ENCODE assay signal across 15 mouse cellular contexts in the genomic region with DNA sequence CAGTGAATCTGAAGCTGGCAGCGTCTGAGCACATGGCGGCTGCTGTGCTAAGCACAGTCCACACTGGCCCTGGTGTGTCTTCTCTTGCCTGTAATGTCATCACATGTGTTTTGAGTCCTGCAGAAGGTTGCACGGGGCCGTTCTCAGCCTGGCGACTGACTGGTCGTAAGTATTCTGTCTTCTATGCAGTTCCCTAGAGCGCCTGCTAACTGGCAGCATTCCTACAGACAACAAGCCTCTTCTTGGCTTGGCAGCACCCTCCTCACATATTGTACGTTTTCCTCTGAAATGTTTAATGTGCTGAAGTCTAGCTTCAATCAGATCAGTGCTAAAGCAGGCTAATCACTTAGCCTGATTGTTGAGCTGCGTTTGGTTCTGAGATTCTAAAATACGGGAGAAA. TPM values are rescaled to one million over a fixed set of nuclear protein-coding genes. Genes with fewer than 3 reads are reported as not detected.
DNase-seq lines count a peak whose midpoint lies in the region; ATAC-seq lines count a peak whose summit lies in the region.
"Had no signal": no experiment of that assay in that cellular context is flagged by ENCODE, and none has a peak within 500 bp of the region (broad histone marks: within the 10 kb centered on the region; RNA-seq: fewer than 3 reads in every experiment).

No protein-coding gene starts in this region.

- no peak for DNase-seq in hindbrain, embryonic 10.5 days (ENCODE audit: low spot score)
- peak; percentile 34 to 47 for DNase-seq in right cerebral cortex, adult 2 months (ENCODE audit: low spot score in 2 of 2)
- DNase-seq in right cerebral cortex, postnatal 14 days, result no peak
- DNase-seq in layer of hippocampus, adult 8-10 months (ENCODE audit: low spot score in 2 of 2), result peak; percentile 32 to 55
- DNase-seq in kidney, postnatal 36 days, result no peak
- DNase-seq: adrenal gland, postnatal 36 days; cerebellum, adult 18-20 months; embryo, embryonic 11 days; kidney, postnatal 4 days; lung, embryonic 14.5 days had no signal

- peaks cover 43% of the 10 kb centered on the region for H3K4me1 ChIP-seq in hindbrain, embryonic 13.5 days (replicated peaks)
- H3K4me1 ChIP-seq in hindbrain, embryonic 10.5 days (replicated peaks), result peaks cover 30% of the 10 kb centered on the region
- H3K4me1 ChIP-seq in midbrain, embryonic 16.5 days (ENCODE audit: control insufficient read depth, insufficient read depth, low read length), result peaks cover 6% of the 10 kb centered on the region; the same call in 1 of the 2 replicates

- H3K27ac ChIP-seq in hindbrain, embryonic 13.5 days, result peak overlapping the region; percentile 27; the same call in 1 of the 2 replicates
- H3K27ac ChIP-seq in hindbrain, embryonic 10.5 days, result no peak overlapping the region
- no peak overlapping the region; the same call in 1 of the 2 replicates for H3K27ac ChIP-seq in midbrain, embryonic 16.5 days (ENCODE audit: low read length)
- H3K27ac ChIP-seq: midbrain, embryonic 10.5 days had no signal

- ATAC-seq in hindbrain, embryonic 13.5 days (ENCODE audit: low FRiP score), result no peak
- no peak for ATAC-seq in midbrain, embryonic 16.5 days
- ATAC-seq: intestine, postnatal 0 days had no signal

- H3K4me3 ChIP-seq in hindbrain, embryonic 13.5 days, result no peak overlapping the region
- H3K4me3 ChIP-seq in hindbrain, embryonic 10.5 days, result no peak overlapping the region
- no peak overlapping the region for H3K4me3 ChIP-seq in midbrain, embryonic 16.5 days (ENCODE audit: low read depth, low read length)
- H3K4me3 ChIP-seq: heart, embryonic 12.5 days; midbrain, embryonic 10.5 days had no signal

- 75% methylated on average over 10 of the region's 10 CpGs for WGBS in hindbrain, embryonic 13.5 days
- 86% methylated on average over 10 of the region's 10 CpGs for WGBS in hindbrain, embryonic 10.5 days
- 63% methylated on average over 10 of the region's 10 CpGs for WGBS in midbrain, embryonic 16.5 days

- no peaks in the 10 kb centered on the region for H3K36me3 ChIP-seq in hindbrain, embryonic 13.5 days
- no peaks in the 10 kb centered on the region for H3K36me3 ChIP-seq in hindbrain, embryonic 10.5 days
- no peaks in the 10 kb centered on the region for H3K36me3 ChIP-seq in midbrain, embryonic 16.5 days (ENCODE audit: control insufficient read depth, insufficient read depth, low read length)
- H3K36me3 ChIP-seq: heart, embryonic 12.5 days; midbrain, embryonic 10.5 days had no signal

- no peaks in the 10 kb centered on the region for H3K27me3 ChIP-seq in hindbrain, embryonic 13.5 days
- no peaks in the 10 kb centered on the region for H3K27me3 ChIP-seq in hindbrain, embryonic 10.5 days (ENCODE audit: insufficient read depth, poor library complexity, severe bottlenecking)
- no peaks in the 10 kb centered on the region for H3K27me3 ChIP-seq in midbrain, embryonic 16.5 days (ENCODE audit: control insufficient read depth, insufficient read depth, low read depth, low read length)
- H3K27me3 ChIP-seq: heart, embryonic 12.5 days had no signal

- no peak overlapping the region for H3K9ac ChIP-seq in hindbrain, embryonic 13.5 days
- H3K9ac ChIP-seq in midbrain, embryonic 16.5 days (ENCODE audit: low read depth, low read length), result no peak overlapping the region
- H3K9ac ChIP-seq: heart, embryonic 12.5 days; lung, embryonic 14.5 days had no signal

- no peak overlapping the region for H3K4me2 ChIP-seq in hindbrain, embryonic 13.5 days
- H3K4me2 ChIP-seq in midbrain, embryonic 16.5 days (ENCODE audit: low read length), result no peak overlapping the region
- H3K4me2 ChIP-seq: heart, embryonic 12.5 days; lung, embryonic 14.5 days had no signal

- H3K9me3 ChIP-seq in hindbrain, embryonic 13.5 days, result no peaks in the 10 kb centered on the region
- H3K9me3 ChIP-seq in hindbrain, embryonic 10.5 days, result no peaks in the 10 kb centered on the region
- H3K9me3 ChIP-seq in midbrain, embryonic 16.5 days (replicated peaks; ENCODE audit: control insufficient read depth, low read length, poor library complexity, severe bottlenecking), result no peaks in the 10 kb centered on the region
- H3K9me3 ChIP-seq: heart, embryonic 12.5 days; midbrain, embryonic 10.5 days had no signal

RNA-seq across cellular contexts. Expression of gene Pwwp2b, which starts 27.3 kb away (rescaled TPM):
- polyA plus RNA-seq in hindbrain, embryonic 13.5 days (2015; fragmentation: Nextera tagmentation; extraction: Ambion mirVana), result 4.5 and 4.9 TPM in 2 replicates
- 4.7 and 5.2 TPM in 2 replicates for polyA plus RNA-seq in hindbrain, embryonic 10.5 days (2016; fragmentation: Nextera tagmentation; extraction: Ambion mirVana)
- 10 to 100 TPM; 26.9 to 37.1 (median 32.1) TPM for total RNA-seq in layer of hippocampus, adult 8-10 months (2022)
- 4.4 and 5.1 TPM in 2 replicates for polyA plus RNA-seq in midbrain, embryonic 16.5 days (2015; fragmentation: Nextera tagmentation; extraction: Ambion mirVana)

Comparison
In these comparisons a context has a peak if more than half of its experiments do, and no peak if none do; other contexts are left out.
1. DNase-seq: peak in right cerebral cortex, adult 2 months (2 of 2) and layer of hippocampus, adult 8-10 months (2 of 2); none in hindbrain, embryonic 10.5 days (single experiment), right cerebral cortex, postnatal 14 days (single experiment) and kidney, postnatal 36 days (0 of 2).